Mouse (Mus musculus) right cerebral cortex, adult 18-20 months (tissue): ENCODE results near the gene Afg1l.

Source experiments
- DNase-seq: peaks from one replicate; pipeline ENCODE4 v3.0.0; 2022; ENCODE audit warnings: mixed read lengths

Afg1l gene

DNA sequence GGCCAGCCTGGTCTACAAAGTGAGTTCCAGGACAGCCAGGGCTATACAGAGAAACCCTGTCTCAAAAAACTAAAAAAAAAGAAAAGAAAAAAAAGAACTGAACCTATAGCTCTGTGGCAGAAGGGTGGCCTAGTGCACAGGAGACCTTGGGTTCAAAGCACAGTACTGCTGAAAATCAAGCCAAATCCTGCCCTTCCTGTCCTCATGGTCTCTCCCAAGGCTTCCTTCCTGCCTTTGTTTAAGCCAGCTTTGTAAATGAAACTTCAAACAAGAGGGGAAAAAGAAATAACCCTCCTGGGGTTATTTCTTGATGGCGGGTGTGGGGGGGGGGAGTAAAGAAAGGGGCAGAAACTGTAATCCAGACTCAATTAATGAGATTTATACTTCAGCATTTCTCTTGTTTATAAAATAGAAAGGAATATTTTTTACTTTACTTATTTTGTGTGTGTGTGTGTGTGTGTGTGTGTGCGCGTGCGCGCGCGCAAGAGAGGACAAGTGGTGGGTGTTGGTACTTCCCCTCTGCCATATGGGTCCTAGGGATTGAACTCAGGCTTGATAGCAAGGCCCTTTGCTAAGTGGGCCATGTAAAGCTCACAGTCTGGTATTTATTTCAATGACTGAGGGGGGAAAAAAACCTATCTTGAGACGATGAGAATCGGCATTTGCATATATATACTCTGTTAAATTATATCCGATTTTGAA, 1.4 kb downstream of the Afg1l start:
- no peak for DNase-seq

- DNase-seq = no peak
Observed at GRCm38 (mm10) chr10:42474946-42475514, 3.3 kb downstream of the Afg1l start.

DNA sequence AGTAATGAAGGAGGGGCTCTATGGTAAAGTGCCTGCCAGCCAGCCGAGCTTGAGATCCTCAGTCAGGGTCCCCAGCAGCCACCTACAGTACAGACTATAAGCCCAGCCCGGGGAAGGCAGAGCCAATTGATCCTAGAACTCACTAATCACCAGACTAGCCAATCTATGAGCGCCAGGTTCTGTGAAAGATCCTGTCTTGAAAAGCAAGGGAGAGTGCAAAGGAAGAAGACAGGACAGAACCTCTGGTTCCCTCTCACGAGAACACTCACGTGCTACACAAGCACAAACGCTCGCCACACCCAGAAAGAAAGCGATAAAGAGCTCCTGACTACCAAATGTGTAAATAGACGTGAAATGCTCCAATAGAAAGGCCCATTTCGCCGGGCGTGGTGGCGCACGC, 13.6 kb downstream of the Afg1l start:
- no peak for DNase-seq

DNA sequence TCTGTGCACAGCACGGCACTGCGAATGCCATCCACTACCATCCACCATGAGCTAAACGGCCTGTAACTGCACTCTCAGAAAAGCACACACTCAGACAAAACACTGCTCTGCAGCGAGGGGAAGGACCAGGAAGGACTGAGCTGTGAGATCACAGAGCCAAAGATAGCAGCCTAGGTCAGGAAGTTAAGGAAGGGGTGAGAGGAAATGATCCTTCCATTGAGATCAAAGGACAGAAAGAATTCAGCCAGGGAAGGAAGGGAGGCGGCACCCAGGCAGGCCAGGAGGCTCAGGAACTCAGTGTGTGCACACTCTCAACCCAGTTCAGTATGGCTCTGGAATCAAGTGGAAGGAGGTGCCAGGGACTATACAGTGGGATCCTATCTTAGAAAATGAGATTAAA, 14.1 kb downstream of the Afg1l start:
- DNase-seq = no peak

DNA sequence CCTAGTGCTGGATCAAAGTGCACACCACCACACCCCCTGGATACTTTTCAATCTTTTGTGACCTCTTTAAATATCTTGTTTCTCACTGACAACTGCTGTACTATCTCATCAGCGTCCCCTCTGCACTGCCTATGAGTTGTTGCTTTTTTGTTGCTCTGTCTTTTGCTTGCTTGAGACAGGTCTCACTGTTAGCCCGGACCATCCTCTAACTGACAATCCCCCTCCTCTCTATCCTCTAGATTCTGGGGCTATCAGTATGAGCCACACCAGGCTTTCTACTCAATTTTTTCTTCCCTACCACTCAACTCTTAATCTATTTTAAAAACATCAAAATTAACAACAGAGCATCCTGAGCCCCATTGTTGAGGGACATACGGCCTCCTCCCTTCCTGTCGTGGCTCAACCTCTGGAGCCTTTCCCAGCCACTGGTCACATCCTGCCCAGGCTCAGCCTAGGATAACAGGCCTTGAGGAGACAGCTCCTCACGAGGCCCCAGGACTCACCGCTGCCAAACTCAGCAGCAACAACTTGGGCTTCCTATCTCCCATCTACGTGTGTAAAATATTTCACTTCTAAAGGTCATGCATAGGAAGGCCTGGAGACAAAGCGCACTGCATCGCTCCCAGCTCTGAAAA, 20.7 kb downstream of the Afg1l start:
- no peak for DNase-seq

GRCm38 (mm10) chr10:42455981-42456380, 22.4 kb downstream of the Afg1l start:
- no peak for DNase-seq

- no peak for DNase-seq
Observed at GRCm38 (mm10) chr10:42454690-42455089, 23.7 kb downstream of the Afg1l start.

DNA sequence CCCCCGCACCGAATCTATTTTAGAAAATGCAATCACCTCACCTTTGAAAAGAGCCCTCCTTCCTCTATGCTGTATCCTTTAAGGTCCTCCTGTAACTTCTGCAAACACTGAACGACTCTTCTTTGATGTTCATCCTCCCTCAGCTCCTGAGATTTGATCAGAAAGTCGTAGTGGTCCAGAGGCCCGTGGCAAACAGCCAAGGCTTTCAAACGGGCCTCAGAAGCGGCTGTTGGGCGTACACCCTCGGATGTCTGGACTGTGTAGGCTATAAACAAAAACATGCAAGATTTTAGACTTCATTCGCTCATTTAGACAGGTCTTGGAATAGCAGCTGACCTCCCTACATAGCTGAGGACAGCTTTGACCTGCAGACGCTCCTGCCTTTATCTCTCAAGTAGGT, 24.1 kb downstream of the Afg1l start:
- no peak for DNase-seq

- no peak for DNase-seq
Observed at GRCm38 (mm10) chr10:42449672-42450071, 28.7 kb downstream of the Afg1l start.

- no peak for DNase-seq
Observed at GRCm38 (mm10) chr10:42448371-42448770, 30.0 kb downstream of the Afg1l start.

GRCm38 (mm10) chr10:42446145-42446544, 32.2 kb downstream of the Afg1l start:
- DNase-seq = peak; percentile 7

DNA sequence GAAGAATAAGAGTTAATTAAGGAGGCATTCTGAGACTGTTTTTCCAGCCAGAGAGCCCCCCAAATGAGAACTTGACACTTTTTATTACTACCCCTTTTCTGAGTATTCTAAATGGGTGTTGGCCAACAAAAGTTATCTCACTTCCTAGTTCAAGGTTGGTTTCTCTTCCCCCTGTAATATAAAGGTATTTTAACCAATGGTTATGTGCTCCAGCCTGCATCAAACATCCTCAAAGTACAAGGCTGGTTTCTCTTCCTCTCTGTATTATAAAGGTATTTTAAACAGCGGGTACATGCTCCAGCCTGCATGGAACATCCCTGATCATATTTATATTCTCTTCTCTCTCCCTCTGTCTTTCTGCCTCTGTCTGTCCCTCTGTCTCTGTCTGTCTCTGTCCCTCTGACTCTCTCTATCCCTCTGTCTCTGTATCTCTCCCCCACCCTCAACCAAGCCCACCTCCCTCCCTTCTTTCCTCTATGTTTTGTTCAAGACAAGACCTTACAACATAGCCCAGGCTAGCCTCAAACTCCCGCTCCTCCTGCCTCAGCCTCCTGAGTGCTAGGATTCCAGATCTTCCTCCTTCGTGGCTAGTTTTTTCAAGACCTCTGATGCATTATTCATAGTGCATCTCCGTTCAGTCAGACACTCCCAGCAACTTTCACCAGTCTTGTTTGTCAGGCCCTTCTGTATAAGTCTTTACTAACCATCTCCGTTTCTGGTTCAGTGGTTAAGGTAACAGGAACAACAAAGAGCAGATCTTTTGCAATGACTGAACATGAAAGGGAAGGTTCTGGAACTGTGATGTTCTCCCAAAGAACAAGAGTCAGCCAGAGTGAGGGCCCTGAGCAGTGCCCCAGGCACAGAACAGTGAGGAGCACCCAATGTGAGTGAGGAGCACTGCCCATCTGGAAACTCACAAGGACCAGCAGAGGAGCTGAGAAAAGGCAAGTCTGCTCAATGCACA, 41.2 kb downstream of the Afg1l start:
- no peak for DNase-seq

DNA sequence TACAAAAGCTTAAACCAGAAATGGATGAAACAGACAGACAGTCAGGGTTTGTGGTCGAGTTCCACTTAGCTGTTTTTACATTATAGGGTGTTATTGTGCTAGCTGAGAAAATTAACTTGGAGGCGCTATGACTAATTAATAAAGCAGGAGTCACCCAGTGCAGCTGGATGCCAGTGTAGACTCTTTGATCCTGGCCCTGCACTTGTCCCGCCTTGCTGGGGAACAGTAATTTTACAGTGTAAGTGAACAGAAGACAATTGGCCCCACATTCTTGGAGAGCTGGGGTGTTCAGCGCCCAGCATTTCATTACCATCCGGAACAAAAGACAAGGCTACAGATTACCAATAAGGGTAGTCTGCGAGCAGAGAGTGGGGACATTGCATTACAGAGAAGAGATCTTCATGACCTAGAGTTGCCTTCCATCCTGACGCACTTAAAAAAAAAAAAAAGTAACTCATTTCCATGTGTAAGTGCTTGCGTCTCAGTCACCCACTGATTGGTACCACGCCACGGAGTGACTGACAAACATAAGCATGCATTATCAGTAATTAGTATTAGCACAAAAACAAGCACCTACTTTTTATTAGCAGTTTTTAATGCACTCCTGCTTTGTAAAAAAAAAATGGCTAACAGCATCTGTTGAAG, 60.7 kb downstream of the Afg1l start:
- no peak for DNase-seq

GRCm38 (mm10) chr10:42415821-42416470, 62.4 kb downstream of the Afg1l start:
- DNase-seq = no peak

DNA sequence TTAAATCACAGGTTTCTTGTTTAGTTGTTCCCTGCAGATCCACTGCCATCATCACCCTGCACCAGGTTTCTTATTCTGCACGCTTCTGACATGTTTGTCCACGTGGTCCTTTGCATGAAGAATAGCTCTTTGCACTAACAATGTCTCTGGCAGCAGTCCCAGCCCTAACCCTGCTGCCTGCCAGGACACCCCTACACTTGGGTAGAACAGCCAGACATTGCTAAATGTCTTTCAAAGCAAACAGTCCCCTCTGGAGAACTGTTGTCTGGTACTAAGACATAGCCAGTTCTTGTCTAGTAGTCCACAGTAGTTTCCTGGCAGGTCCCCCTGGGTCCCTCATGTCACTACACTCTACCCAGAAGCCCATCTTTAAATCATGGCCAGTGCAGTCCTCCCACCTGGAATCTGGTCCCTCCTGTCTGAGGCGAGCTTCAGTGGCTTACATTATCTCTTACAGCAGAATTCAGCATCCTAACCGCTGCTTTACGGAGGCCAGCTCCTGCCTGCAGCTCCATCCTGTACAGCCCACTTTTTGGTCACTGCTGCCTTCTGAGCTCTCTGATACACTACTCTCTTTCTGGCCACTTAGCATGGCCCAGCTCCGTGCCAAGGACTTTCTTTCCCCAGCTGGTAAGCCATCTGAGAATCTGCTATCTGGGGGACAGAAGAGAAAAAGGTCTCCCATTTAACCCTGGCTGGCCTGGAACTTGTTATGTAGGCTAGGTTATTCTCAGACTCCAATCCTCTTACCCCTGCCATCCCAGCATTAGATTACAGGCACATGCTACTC, 67.4 kb downstream of the Afg1l start:
- peak; percentile 11 for DNase-seq

GRCm38 (mm10) chr10:42390436-42390835, 87.9 kb downstream of the Afg1l start:
- DNase-seq = no peak

DNA sequence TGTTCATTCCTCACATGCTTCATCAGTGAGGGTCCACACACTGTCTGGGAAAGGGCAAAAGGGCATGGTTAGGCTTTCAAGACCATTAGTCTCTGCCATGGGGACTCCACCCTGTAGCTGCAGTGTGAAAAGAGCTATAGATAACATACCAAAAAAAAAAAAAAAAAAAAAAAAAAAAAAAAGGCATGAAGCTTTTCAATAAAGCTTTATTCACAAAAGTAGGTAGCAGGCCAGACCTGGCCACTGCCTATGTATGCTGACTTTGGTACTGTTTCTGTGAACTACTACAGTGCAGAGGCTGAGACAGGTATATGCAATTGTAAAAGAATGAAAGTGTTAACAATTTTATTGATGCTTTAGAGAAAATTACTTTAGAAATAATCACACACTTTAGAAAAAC, 90.2 kb downstream of the Afg1l start:
- no peak for DNase-seq

- DNase-seq = no peak
Observed at GRCm38 (mm10) chr10:42384946-42385644, 93.3 kb downstream of the Afg1l start.

- DNase-seq = no peak
Observed at GRCm38 (mm10) chr10:42383708-42384107, 94.7 kb downstream of the Afg1l start.

DNA sequence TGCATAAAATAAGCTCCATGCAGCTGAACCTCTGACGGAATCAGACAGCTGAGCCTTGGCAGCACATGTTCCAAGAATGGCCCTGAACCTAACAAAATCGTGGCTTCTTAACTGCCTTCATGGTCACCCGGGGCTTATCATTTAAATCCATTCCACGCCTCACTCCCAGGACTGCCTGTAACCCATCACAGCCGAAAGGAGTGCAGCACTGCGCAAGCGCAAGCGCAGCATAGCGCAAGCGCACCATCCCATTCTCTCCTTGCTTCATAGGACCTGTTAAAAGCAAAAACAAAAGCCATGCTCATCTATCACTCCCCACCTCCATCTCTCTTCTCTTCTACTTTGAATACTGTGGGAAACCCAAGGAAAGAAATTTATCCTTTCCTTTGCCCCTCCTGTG, 114.1 kb downstream of the Afg1l start:
- no peak for DNase-seq

DNA sequence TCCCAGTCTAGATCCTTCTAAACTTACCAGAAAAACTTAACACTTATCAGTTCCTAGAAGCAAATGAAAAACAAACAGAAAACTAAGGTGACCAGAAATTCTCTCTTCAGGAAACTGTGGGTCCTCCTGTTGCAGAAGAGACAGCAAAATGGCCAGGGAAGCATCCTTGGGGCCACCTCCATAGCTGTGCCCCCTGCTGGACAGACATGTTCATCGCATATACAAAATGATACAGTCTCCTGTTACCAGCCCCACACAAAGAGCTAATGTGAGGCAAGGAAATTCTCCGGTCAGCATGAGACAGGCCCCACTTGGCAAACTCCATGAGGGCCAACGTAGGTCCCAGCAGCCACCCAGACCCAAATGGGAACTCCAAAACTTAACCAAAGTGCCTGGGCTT, 122.4 kb downstream of the Afg1l start:
- DNase-seq = no peak
